Mouse (Mus musculus): ENCODE data around the gene Trim59. TPM values are rescaled to one million over a fixed set of nuclear protein-coding genes. Genes with fewer than 3 reads are reported as not detected.

The Trim59 gene
- polyA plus RNA-seq (2014; fragmentation: Nextera tagmentation; extraction: Ambion mirVana): 213 and 220 TPM in 2 replicates

DNA sequence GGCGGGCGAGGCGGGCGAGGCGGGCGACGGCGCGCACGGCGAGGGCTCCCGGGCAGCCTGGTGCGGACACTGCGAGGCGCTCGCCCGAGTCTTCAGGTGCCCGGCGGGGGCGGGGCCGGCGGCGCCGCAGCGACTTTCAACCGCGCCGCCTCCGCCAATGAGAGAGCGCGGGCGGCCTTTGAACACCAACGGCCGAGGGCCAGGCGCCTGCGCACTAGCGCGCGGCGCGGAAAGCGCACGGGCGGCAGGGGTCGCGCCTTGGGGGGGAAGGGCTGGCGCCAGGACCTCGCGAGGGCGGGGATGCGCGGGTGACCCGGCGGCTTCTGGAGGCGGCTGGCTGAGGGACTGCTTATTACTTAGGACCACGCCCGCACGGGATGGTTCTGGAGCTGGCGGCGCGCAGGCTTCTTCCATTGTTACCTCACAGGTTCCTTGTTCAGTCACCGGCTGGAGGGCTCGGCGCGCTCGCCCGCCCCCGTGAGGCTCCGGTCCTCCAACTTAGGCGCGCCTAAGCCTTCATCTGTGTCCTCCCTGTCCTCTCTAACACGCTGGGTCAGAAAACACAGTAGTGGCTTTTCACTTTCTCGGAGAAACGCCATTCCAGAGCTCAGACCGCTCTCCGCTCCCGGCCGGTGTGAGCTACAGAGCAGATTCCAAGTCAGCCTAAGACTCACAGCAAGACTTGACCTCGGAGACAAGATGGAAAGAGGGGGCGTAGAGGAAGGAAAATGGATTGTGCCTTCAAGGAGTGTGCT lies at the start of gene Trim59:
Gene Trim59, minus strand, starts transcription at position 111 of the 755 bp plus-strand sequence.
- H3K27ac ChIP-seq (replicated peaks; ENCODE audit: low read depth, low read length): peak within 1 kb of the TSS; percentile 92
- under 1% methylated on average over 76 of the region's 80 CpGs for WGBS
- ATAC-seq (ENCODE audit: insufficient number of reproducible peaks, low FRiP score, low TSS enrichment, low read depth) (peak; percentile 95), DNase-seq (ENCODE audit: low spot score) (peak; percentile 96)
- H3K36me3 ChIP-seq (ENCODE audit: control insufficient read depth, insufficient read depth, low read length): peaks cover 9% of the 10 kb centered on the region; the same call in 1 of the 2 replicates
- peak within 1 kb of the TSS; percentile 96 for H3K9ac ChIP-seq (ENCODE audit: low read length)
- H3K4me3 ChIP-seq (ENCODE audit: low read depth, low read length): peak within 1 kb of the TSS; percentile 79
- 0 out of 2 replicates have a peak, but pooled peaks cover 7% of the 10 kb centered on the region for H3K4me1 ChIP-seq (ENCODE audit: control insufficient read depth, insufficient read depth, low read length)
- no peaks in the 10 kb centered on the region for H3K27me3 ChIP-seq (ENCODE audit: control insufficient read depth, insufficient read depth, low read length)
- H3K9me3 ChIP-seq (ENCODE audit: control insufficient read depth, low read length): no peaks in the 10 kb centered on the region
- H3K4me2 ChIP-seq (ENCODE audit: low read depth, severe bottlenecking): peak within 1 kb of the TSS; percentile 67

DNA sequence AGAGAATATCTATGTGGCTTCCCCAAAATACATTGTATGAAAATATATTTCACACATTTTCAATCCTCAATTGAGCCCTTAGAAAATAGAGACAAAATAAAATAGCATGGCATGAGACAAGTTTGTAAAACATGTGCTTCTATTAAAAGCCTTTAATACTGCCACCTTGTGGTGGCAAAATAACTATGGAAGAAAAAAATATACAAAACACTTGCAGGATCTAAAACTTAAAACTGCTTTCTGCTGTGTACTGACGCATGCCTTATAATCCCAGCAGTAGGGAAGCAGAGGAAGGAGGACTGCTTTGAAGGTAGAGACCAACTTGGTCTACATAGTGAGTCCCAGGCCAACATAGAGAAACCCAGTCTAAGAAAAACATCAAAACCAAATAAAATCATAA lies 19.4 kb upstream of the Trim59 start:
- no peaks in the 10 kb centered on the region for H3K4me1 ChIP-seq (ENCODE audit: control insufficient read depth, insufficient read depth, low read length)
- H3K9ac ChIP-seq (ENCODE audit: low read length): no peak overlapping the region
- WGBS: 64% methylated on average over 1 of the region's 1 CpGs
- no peak for DNase-seq (ENCODE audit: low spot score)
- no peak overlapping the region for H3K4me3 ChIP-seq (ENCODE audit: low read depth, low read length)
- no peak overlapping the region for H3K27ac ChIP-seq (replicated peaks; ENCODE audit: low read depth, low read length)
- no peak for ATAC-seq (ENCODE audit: insufficient number of reproducible peaks, low FRiP score, low TSS enrichment, low read depth)
- no peaks in the 10 kb centered on the region for H3K27me3 ChIP-seq (ENCODE audit: control insufficient read depth, insufficient read depth, low read length)
- no peak overlapping the region for H3K4me2 ChIP-seq (ENCODE audit: low read depth, severe bottlenecking)
- no peaks in the 10 kb centered on the region for H3K36me3 ChIP-seq (ENCODE audit: control insufficient read depth, insufficient read depth, low read length)
- no peaks in the 10 kb centered on the region for H3K9me3 ChIP-seq (ENCODE audit: control insufficient read depth, low read length)

DNA sequence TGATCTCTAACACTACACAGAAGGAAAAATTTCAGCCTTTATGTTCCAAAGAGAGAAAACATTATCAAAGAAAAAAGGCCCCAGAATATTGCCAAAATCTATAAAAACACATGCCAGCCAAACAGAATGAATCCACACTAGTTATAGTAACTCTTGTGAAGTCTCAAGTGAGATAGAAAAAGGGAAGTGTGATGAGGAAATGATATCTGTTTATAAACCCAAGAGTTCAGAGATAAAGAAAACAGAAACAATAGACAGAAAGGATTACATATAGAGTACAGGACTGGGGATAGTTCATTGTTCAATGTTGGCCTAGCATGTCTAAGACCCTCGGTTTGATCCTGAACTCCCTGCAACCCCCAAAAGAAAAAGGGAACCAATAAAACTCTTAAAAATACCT lies 18.2 kb upstream of the Trim59 start:
- H3K27me3 ChIP-seq (ENCODE audit: control insufficient read depth, insufficient read depth, low read length): no peaks in the 10 kb centered on the region
- DNase-seq (ENCODE audit: low spot score) (no peak), ATAC-seq (ENCODE audit: insufficient number of reproducible peaks, low FRiP score, low TSS enrichment, low read depth) (no peak)
- H3K36me3 ChIP-seq (ENCODE audit: control insufficient read depth, insufficient read depth, low read length): no peaks in the 10 kb centered on the region
- H3K9ac ChIP-seq (ENCODE audit: low read length): no peak overlapping the region
- H3K4me1 ChIP-seq (ENCODE audit: control insufficient read depth, insufficient read depth, low read length): no peaks in the 10 kb centered on the region
- H3K4me2 ChIP-seq (ENCODE audit: low read depth, severe bottlenecking): no peak overlapping the region
- H3K9me3 ChIP-seq (ENCODE audit: control insufficient read depth, low read length): no peaks in the 10 kb centered on the region
- no peak overlapping the region for H3K4me3 ChIP-seq (ENCODE audit: low read depth, low read length)
- 96% methylated on average over 1 of the region's 1 CpGs for WGBS
- no peak overlapping the region for H3K27ac ChIP-seq (replicated peaks; ENCODE audit: low read depth, low read length)

DNA sequence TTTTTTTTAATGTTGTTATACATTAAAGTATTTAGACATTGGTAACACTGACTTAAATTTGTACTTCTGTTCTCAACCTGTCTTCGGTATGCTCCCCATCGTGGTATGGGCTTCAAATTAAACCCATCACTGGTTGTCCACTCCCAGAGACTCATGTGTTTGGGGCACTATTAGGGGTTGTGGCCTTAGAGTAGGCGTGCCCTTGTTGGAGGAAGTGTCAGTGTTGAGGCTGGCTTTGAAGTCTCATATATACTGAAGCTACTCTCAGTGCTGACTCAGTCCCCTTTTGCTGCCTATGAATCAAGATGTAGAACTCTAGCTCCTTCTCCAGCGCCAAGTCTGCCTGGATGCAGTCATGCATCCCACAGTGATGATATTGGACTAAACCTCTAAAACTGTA lies 16.1 kb upstream of the Trim59 start:
- Histone ChIP-seq H3K27ac (replicated peaks; ENCODE audit: low read depth, low read length) (no peak overlapping the region), H3K4me1 (ENCODE audit: control insufficient read depth, insufficient read depth, low read length) (no peaks in the 10 kb centered on the region), H3K27me3 (ENCODE audit: control insufficient read depth, insufficient read depth, low read length) (no peaks in the 10 kb centered on the region), H3K4me3 (ENCODE audit: low read depth, low read length) (no peak overlapping the region), H3K4me2 (ENCODE audit: low read depth, severe bottlenecking) (no peak overlapping the region), H3K9me3 (ENCODE audit: control insufficient read depth, low read length) (no peaks in the 10 kb centered on the region), H3K36me3 (ENCODE audit: control insufficient read depth, insufficient read depth, low read length) (no peaks in the 10 kb centered on the region), H3K9ac (ENCODE audit: low read length) (no peak overlapping the region)
- 94% methylated on average over 4 of the region's 4 CpGs for WGBS
- DNase-seq (ENCODE audit: low spot score): no peak
- no peak for ATAC-seq (ENCODE audit: insufficient number of reproducible peaks, low FRiP score, low TSS enrichment, low read depth)

DNA sequence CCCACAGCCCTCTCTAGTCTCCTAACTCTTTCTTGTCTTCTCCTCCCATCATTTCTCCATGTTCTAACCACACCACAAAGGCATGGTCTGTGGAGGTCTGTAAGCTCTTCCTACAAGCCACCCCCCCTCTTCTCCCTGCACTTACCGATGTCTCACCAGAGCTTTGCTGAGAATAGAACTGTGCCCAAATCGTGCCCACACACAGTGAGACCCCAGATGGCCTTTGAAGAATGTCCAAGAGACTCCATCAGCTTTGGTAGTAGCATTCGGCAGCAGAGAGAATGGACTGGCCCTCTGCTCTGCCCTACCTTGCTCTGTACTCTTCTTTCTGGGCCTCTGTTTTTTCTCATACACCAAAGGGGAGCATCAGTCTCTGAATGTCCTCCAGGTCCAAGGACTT lies 11.3 kb upstream of the Trim59 start:
- WGBS: 86% methylated on average over 3 of the region's 3 CpGs
- no peaks in the 10 kb centered on the region for H3K27me3 ChIP-seq (ENCODE audit: control insufficient read depth, insufficient read depth, low read length)

DNA sequence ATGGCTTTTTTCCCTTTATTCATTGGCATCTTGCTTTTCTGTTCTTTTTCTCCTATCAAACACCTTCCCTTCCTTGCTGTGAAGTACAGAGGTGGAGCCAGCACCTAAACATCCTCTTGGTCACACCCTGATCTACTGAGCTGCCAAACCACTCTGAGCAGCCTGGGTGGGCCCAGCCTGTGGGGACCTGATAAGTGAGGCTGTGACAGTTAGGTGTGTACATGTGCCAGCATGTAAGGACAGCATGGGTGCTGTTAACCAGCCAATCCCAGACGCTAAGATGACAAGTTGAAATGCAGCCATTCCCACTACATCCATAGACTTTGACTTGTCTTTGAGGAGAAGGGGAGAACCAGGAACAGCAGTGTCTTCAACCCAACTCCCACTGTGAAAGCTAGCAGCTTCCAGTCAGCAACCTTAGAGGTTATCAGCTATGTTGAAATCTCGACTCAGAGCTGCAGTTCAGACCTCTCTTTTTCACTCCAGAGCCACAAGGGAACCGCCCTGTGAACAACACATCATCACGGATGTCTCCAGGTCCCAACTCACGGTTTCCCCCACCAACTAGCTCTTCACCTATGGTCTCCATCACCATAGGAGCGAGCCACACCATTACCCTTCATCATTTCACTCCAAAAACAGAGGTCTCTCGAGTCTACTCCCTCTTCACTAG lies 10.3 kb upstream of the Trim59 start:
- no peaks in the 10 kb centered on the region for H3K9me3 ChIP-seq (ENCODE audit: control insufficient read depth, low read length)
- DNase-seq (ENCODE audit: low spot score) (no peak), ATAC-seq (ENCODE audit: insufficient number of reproducible peaks, low FRiP score, low TSS enrichment, low read depth) (no peak)
- 86% methylated on average over 7 of the region's 7 CpGs for WGBS
- H3K36me3 ChIP-seq (ENCODE audit: control insufficient read depth, insufficient read depth, low read length): no peaks in the 10 kb centered on the region
- H3K4me1 ChIP-seq (ENCODE audit: control insufficient read depth, insufficient read depth, low read length): no peaks in the 10 kb centered on the region
- H3K4me2 ChIP-seq (ENCODE audit: low read depth, severe bottlenecking): no peak overlapping the region
- H3K4me3 ChIP-seq (ENCODE audit: low read depth, low read length): no peak overlapping the region
- H3K9ac ChIP-seq (ENCODE audit: low read length): no peak overlapping the region
- no peaks in the 10 kb centered on the region for H3K27me3 ChIP-seq (ENCODE audit: control insufficient read depth, insufficient read depth, low read length)
- H3K27ac ChIP-seq (replicated peaks; ENCODE audit: low read depth, low read length): no peak overlapping the region

More for the DNA sequence above, 11.3 kb upstream of the Trim59 start:
- Histone ChIP-seq H3K4me2 (ENCODE audit: low read depth, severe bottlenecking) (no peak overlapping the region), H3K4me1 (ENCODE audit: control insufficient read depth, insufficient read depth, low read length) (no peaks in the 10 kb centered on the region), H3K9me3 (ENCODE audit: control insufficient read depth, low read length) (no peaks in the 10 kb centered on the region), H3K27ac (replicated peaks; ENCODE audit: low read depth, low read length) (no peak overlapping the region), H3K9ac (ENCODE audit: low read length) (no peak overlapping the region), H3K4me3 (ENCODE audit: low read depth, low read length) (no peak overlapping the region), H3K36me3 (ENCODE audit: control insufficient read depth, insufficient read depth, low read length) (no peaks in the 10 kb centered on the region)
- ATAC-seq (ENCODE audit: insufficient number of reproducible peaks, low FRiP score, low TSS enrichment, low read depth) (no peak), DNase-seq (ENCODE audit: low spot score) (no peak)

DNA sequence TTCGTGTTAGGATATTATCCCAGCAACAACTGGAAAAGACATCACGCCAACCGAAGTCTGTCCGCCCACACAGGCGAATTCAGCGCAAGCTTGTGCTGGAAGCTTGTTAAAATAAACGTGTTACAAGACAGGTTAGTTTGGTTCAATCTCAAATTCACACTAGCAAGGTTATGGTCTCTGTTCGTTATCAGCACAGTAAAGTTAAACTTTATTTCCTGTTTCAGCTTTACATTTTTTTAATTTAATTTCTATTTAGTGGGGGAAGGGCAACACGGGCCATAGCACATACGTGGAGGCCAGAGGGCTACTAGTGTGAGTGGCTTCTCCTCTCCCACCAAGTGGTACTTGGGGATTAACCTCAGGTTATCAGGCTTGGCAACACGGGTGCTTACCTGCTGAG lies 7.3 kb upstream of the Trim59 start:
- 91% methylated on average over 11 of the region's 11 CpGs for WGBS
- H3K27ac ChIP-seq (replicated peaks; ENCODE audit: low read depth, low read length): no peak overlapping the region
- ATAC-seq (ENCODE audit: insufficient number of reproducible peaks, low FRiP score, low TSS enrichment, low read depth): no peak
- no peak overlapping the region for H3K4me3 ChIP-seq (ENCODE audit: low read depth, low read length)
- DNase-seq (ENCODE audit: low spot score): no peak
- H3K9me3 ChIP-seq (ENCODE audit: control insufficient read depth, low read length): no peaks in the 10 kb centered on the region
- no peaks in the 10 kb centered on the region for H3K4me1 ChIP-seq (ENCODE audit: control insufficient read depth, insufficient read depth, low read length)
- H3K36me3 ChIP-seq (ENCODE audit: control insufficient read depth, insufficient read depth, low read length): no peaks in the 10 kb centered on the region
- no peak overlapping the region for H3K4me2 ChIP-seq (ENCODE audit: low read depth, severe bottlenecking)
- H3K27me3 ChIP-seq (ENCODE audit: control insufficient read depth, insufficient read depth, low read length): no peaks in the 10 kb centered on the region
- no peak overlapping the region for H3K9ac ChIP-seq (ENCODE audit: low read length)

DNA sequence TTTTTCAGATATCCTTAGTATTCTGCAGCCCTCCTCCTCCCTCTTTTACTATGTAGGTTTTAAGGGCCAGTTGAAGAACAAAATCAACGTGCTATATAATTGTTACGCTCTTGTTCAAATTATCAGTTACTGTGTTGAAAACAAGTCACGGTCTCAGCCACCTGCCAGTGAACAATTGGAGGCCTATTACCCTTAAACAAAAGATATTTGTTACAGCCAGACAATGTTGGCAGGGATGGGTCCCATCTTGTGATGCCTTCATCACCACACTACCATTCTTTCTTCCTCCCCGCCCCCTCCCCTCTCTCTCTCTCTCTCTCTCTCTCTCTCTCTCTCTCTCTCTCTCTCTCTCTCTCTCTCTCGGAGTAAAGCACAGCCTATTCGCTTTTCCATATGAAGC lies 4.5 kb upstream of the Trim59 start:
- ATAC-seq (ENCODE audit: insufficient number of reproducible peaks, low FRiP score, low TSS enrichment, low read depth): no peak

More for the DNA sequence above, 4.5 kb upstream of the Trim59 start:
- Histone ChIP-seq H3K4me2 (ENCODE audit: low read depth, severe bottlenecking) (no peak overlapping the region), H3K4me3 (ENCODE audit: low read depth, low read length) (no peak overlapping the region), H3K27me3 (ENCODE audit: control insufficient read depth, insufficient read depth, low read length) (no peaks in the 10 kb centered on the region), H3K9ac (ENCODE audit: low read length) (no peak overlapping the region), H3K4me1 (ENCODE audit: control insufficient read depth, insufficient read depth, low read length) (0 out of 2 replicates have a peak, but pooled peaks cover 4% of the 10 kb centered on the region), H3K9me3 (ENCODE audit: control insufficient read depth, low read length) (no peaks in the 10 kb centered on the region), H3K27ac (replicated peaks; ENCODE audit: low read depth, low read length) (no peak overlapping the region), H3K36me3 (ENCODE audit: control insufficient read depth, insufficient read depth, low read length) (no peaks in the 10 kb centered on the region)
- no peak for DNase-seq (ENCODE audit: low spot score)
- WGBS: 87% methylated on average over 6 of the region's 6 CpGs
